Mouse (Mus musculus) gastrocnemius, postnatal 14 days (tissue): Measurements from ENCODE around the gene Osbpl11. TPM values are rescaled to one million over a fixed set of nuclear protein-coding genes. Genes with fewer than 3 reads are reported as not detected.
"Not testable (repeated sequence)": the region's sequence is repeated elsewhere in the genome, so short reads cannot be mapped to it uniquely, and the experiment has no call there.

Experiments
- DNase-seq: peaks from one replicate; pipeline ENCODE4 v3.0.0; 2021; ENCODE audit warnings: mixed read lengths
- intact Hi-C: fragments of 180-260 bp; cut with DNase I; formaldehyde crosslinking; loops from one replicate; pipeline ENCODE4 v1.15.1; 2025; ENCODE audit warnings: low total_unique reads
- long read RNA-seq, 2 experiments: library from polyadenylated mRNA; stranded (forward); transcript quantifications; one replicate each; pipeline ENCODE4 v2.0.0; 2021
- total RNA-seq, 2 experiments: library from RNA; stranded (reverse); gene quantifications; 2 replicates each; pipeline ENCODE4 v1.2.3; 2021

Osbpl11 gene
- total RNA-seq: 10 to 100 TPM; 11.7 to 15.8 TPM
- long read RNA-seq, experiment 1, full-length matches to known transcripts: 19 of 24 reads
- long read RNA-seq, experiment 1, partial matches to known transcripts: 2 of 24 reads
- long read RNA-seq, experiment 1, other reads (novel, unspliced or antisense): 3 of 24 reads
- long read RNA-seq, experiment 2, full-length matches to known transcripts: 15 of 23 reads
- long read RNA-seq, experiment 2, partial matches to known transcripts: 3 of 23 reads
- long read RNA-seq, experiment 2, other reads (novel, unspliced or antisense): 5 of 23 reads

GRCm38 (mm10) chr16:33184901-33185260 is at the start of gene Osbpl11:
Gene Osbpl11 (plus strand): TSS chr16:33185071.
- DNase-seq: peak; percentile 96
- intact Hi-C loops: no loop called here

GRCm38 (mm10) chr16:33135167-33135566 is 49.7 kb upstream of the Osbpl11 start:
- intact Hi-C loops: no loop called here
- DNase-seq: no peak

- intact Hi-C loops, DNase-seq: not testable (repeated sequence)
Observed at GRCm38 (mm10) chr16:33139061-33139460, 45.8 kb upstream of the Osbpl11 start.

GRCm38 (mm10) chr16:33141758-33142280 is 43.1 kb upstream of the Osbpl11 start:
- DNase-seq: no peak
- intact Hi-C loops: no loop called here

GRCm38 (mm10) chr16:33143452-33143851 is 41.4 kb upstream of the Osbpl11 start:
- no peak for DNase-seq
- intact Hi-C loops: no loop called here

GRCm38 (mm10) chr16:33146185-33146584 is 38.7 kb upstream of the Osbpl11 start:
- intact Hi-C loops: no loop called here
- no peak for DNase-seq

GRCm38 (mm10) chr16:33148135-33148534 is 36.7 kb upstream of the Osbpl11 start:
- DNase-seq: no peak
- intact Hi-C loops: no loop called here

GRCm38 (mm10) chr16:33150875-33151274 is 34.0 kb upstream of the Osbpl11 start:
- DNase-seq: not testable (repeated sequence)
- intact Hi-C loops: loop anchor here (10.0 kb wide), 1 partner anchor 346 kb away; no protein-coding TSS in a partner anchor

GRCm38 (mm10) chr16:33151558-33151957 is 33.3 kb upstream of the Osbpl11 start:
- intact Hi-C loops: loop anchor here (10.0 kb wide), 1 partner anchor 347 kb away; no protein-coding TSS in a partner anchor
- DNase-seq: no peak

- no peak for DNase-seq
- intact Hi-C loops: loop anchor here (5.0 to 10.0 kb wide), 2 partner anchors 128 to 350 kb away; no protein-coding TSS in a partner anchor
Observed at GRCm38 (mm10) chr16:33154992-33155391, 29.9 kb upstream of the Osbpl11 start.

- intact Hi-C loops: loop anchor here (5.0 to 10.0 kb wide), 2 partner anchors 131 to 353 kb away; no protein-coding TSS in a partner anchor
- DNase-seq: no peak
Observed at GRCm38 (mm10) chr16:33158006-33158405, 26.9 kb upstream of the Osbpl11 start.

GRCm38 (mm10) chr16:33158590-33159071 is 26.2 kb upstream of the Osbpl11 start:
- intact Hi-C loops: loop anchor here (5.0 to 10.0 kb wide), 2 partner anchors 131 to 354 kb away; no protein-coding TSS in a partner anchor

GRCm38 (mm10) chr16:33159363-33159762 is 25.5 kb upstream of the Osbpl11 start:
- intact Hi-C loops: loop anchor here (5.0 to 10.0 kb wide), 2 partner anchors 132 to 355 kb away; no protein-coding TSS in a partner anchor

More at GRCm38 (mm10) chr16:33158590-33159071, 26.2 kb upstream of the Osbpl11 start:
- DNase-seq: no peak

GRCm38 (mm10) chr16:33163330-33164090 is 21.4 kb upstream of the Osbpl11 start:
- DNase-seq: peak; percentile 15
- intact Hi-C loops: no loop called here

More at GRCm38 (mm10) chr16:33159363-33159762, 25.5 kb upstream of the Osbpl11 start:
- DNase-seq: no peak

GRCm38 (mm10) chr16:33166284-33166683 is 18.6 kb upstream of the Osbpl11 start:
- intact Hi-C loops, DNase-seq: not testable (repeated sequence)

GRCm38 (mm10) chr16:33167537-33167936 is 17.3 kb upstream of the Osbpl11 start:
- intact Hi-C loops: no loop called here

GRCm38 (mm10) chr16:33169471-33170034 is 15.3 kb upstream of the Osbpl11 start:
- intact Hi-C loops: no loop called here
- DNase-seq: no peak

More at GRCm38 (mm10) chr16:33167537-33167936, 17.3 kb upstream of the Osbpl11 start:
- no peak for DNase-seq

GRCm38 (mm10) chr16:33170716-33171587 is 13.9 kb upstream of the Osbpl11 start:
- DNase-seq: no peak

GRCm38 (mm10) chr16:33171800-33172199 is 13.1 kb upstream of the Osbpl11 start:
- intact Hi-C loops: no loop called here
- no peak for DNase-seq

More at GRCm38 (mm10) chr16:33170716-33171587, 13.9 kb upstream of the Osbpl11 start:
- intact Hi-C loops: no loop called here
